In the genomic region with DNA sequence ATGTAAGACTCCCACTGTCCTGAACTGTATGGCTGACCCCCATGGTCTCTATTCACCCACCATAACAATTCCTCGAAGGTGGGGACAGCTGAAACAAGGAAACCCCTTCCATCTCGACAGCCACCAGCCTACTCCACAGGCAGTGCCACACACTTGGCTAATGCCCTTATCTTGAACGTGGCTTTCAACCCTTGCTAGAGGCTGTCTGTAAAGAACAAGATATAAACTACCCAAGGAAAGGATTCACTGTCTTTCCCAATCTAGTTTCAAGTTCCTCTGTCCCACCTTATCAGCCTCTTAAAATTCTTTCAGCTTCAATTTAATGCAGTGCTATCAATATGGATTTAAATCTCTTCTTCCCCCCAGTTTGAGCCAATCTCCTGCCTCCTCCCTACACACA, we compare ENCODE assay signal across 9 mouse cellular contexts. TPM values are rescaled to one million over a fixed set of nuclear protein-coding genes. Genes with fewer than 3 reads are reported as not detected.
A peak's percentile ranks its signal among the peaks of the same experiment; 100 is the strongest.
DNase-seq lines count a peak whose midpoint lies in the region; ATAC-seq and TF ChIP-seq lines count a peak whose summit lies in the region.
"Had no signal": no experiment of that assay in that cellular context is flagged by ENCODE, and none has a peak within 500 bp of the region (broad histone marks: within the 10 kb centered on the region; RNA-seq: fewer than 3 reads in every experiment).

No protein-coding gene starts in this region.

- peak overlapping the region; percentile 74 for H3K9ac ChIP-seq in heart, embryonic 15.5 days
- H3K9ac ChIP-seq in hindbrain, embryonic 16.5 days (ENCODE audit: low read depth, low read length), result peak overlapping the region; percentile 65
- peak overlapping the region; percentile 39; the same call in 1 of the 2 replicates for H3K9ac ChIP-seq in midbrain, embryonic 15.5 days

- peak overlapping the region; percentile 74 for H3K27ac ChIP-seq in heart, embryonic 15.5 days
- no peak overlapping the region for H3K27ac ChIP-seq in cortical plate, adult 2 months (ENCODE audit: insufficient read depth, low read length)
- no peak overlapping the region for H3K27ac ChIP-seq in hindbrain, embryonic 16.5 days (ENCODE audit: low read depth, low read length)
- peak overlapping the region; percentile 68; the same call in 1 of the 2 replicates for H3K27ac ChIP-seq in midbrain, embryonic 15.5 days

- H3K4me2 ChIP-seq in heart, embryonic 15.5 days, result peak overlapping the region; percentile 89
- H3K4me2 ChIP-seq in hindbrain, embryonic 16.5 days (ENCODE audit: low read length), result peak overlapping the region; percentile 98
- peak overlapping the region; percentile 81 for H3K4me2 ChIP-seq in midbrain, embryonic 15.5 days

- 16% methylated on average over 3 of the region's 3 CpGs for WGBS in heart, embryonic 15.5 days
- 43% methylated on average over 3 of the region's 3 CpGs for WGBS in hindbrain, embryonic 16.5 days
- WGBS in midbrain, embryonic 15.5 days, result 44% methylated on average over 3 of the region's 3 CpGs

- peaks cover under 1% of the 10 kb centered on the region; the same call in 1 of the 2 replicates for H3K36me3 ChIP-seq in heart, embryonic 15.5 days
- peaks cover 3% of the 10 kb centered on the region for H3K36me3 ChIP-seq in hindbrain, embryonic 16.5 days (ENCODE audit: control insufficient read depth, insufficient read depth, low read length)
- peaks cover 4% of the 10 kb centered on the region; the same call in 1 of the 2 replicates for H3K36me3 ChIP-seq in midbrain, embryonic 15.5 days (replicated peaks)

- TF ChIP-seq CTCF in cortical plate, adult 2 months (IDR thresholded peaks at IDR 0.05; ENCODE audit: extremely low read depth, insufficient read depth, low read length), result no peak

- no peaks in the 10 kb centered on the region for H3K27me3 ChIP-seq in heart, embryonic 15.5 days
- H3K27me3 ChIP-seq in hindbrain, embryonic 16.5 days (replicated peaks; ENCODE audit: control insufficient read depth, insufficient read depth, low read length), result no peaks in the 10 kb centered on the region
- no peaks in the 10 kb centered on the region for H3K27me3 ChIP-seq in midbrain, embryonic 15.5 days (replicated peaks)

- no peak for TF ChIP-seq POLR2A in cortical plate, adult 2 months (IDR thresholded peaks at IDR 0.05; ENCODE audit: extremely low read depth, insufficient read depth, low read length)

- H3K4me1 ChIP-seq in heart, embryonic 15.5 days (replicated peaks), result peaks cover 38% of the 10 kb centered on the region
- peaks cover 8% of the 10 kb centered on the region for H3K4me1 ChIP-seq in cortical plate, adult 2 months (ENCODE audit: control insufficient read depth, insufficient read depth, low read length)
- H3K4me1 ChIP-seq in hindbrain, embryonic 16.5 days (ENCODE audit: control insufficient read depth, insufficient read depth, low read depth, low read length), result peaks cover 14% of the 10 kb centered on the region
- H3K4me1 ChIP-seq in midbrain, embryonic 15.5 days, result peaks cover 29% of the 10 kb centered on the region

- no peaks in the 10 kb centered on the region for H3K9me3 ChIP-seq in heart, embryonic 15.5 days (replicated peaks)
- no peaks in the 10 kb centered on the region for H3K9me3 ChIP-seq in hindbrain, embryonic 16.5 days (ENCODE audit: control insufficient read depth, low read length)
- no peaks in the 10 kb centered on the region for H3K9me3 ChIP-seq in midbrain, embryonic 15.5 days

- no peak for DNase-seq in heart, adult 18-20 months
- DNase-seq in embryo, embryonic 10.5 days (ENCODE audit: low spot score), result no peak
- no peak for DNase-seq in right cerebral cortex, postnatal 4 days
- no peak for DNase-seq in layer of hippocampus, adult 11-12 months (ENCODE audit: low spot score)

- ATAC-seq in heart, embryonic 15.5 days (replicated peaks; ENCODE audit: insufficient number of reproducible peaks, insufficient read depth, low FRiP score, low read depth), result no peak
- no peak for ATAC-seq in hindbrain, embryonic 16.5 days
- no peak for ATAC-seq in midbrain, embryonic 15.5 days (replicated peaks)

- peak overlapping the region; percentile 86 for H3K4me3 ChIP-seq in heart, embryonic 15.5 days
- peak overlapping the region; percentile 41 for H3K4me3 ChIP-seq in cortical plate, adult 2 months (ENCODE audit: insufficient read depth, low read length)
- H3K4me3 ChIP-seq in hindbrain, embryonic 16.5 days (ENCODE audit: low read length), result peak overlapping the region; percentile 69
- H3K4me3 ChIP-seq in midbrain, embryonic 15.5 days, result peak overlapping the region; percentile 50

RNA-seq across cellular contexts. Expression of a gene that starts 0.6 kb away (rescaled TPM):
- polyA plus RNA-seq in heart, embryonic 15.5 days (2015; fragmentation: Nextera tagmentation; extraction: Ambion mirVana), result 198 and 242 TPM in 2 replicates
- 10 to 100 TPM; 82.0 to 98.0 TPM for total RNA-seq in heart, adult 18-20 months (2021)
- 64.6 and 67.2 TPM in 2 replicates for polyA plus RNA-seq in cortical plate, adult 2 months (2012; rRNA removed)
- polyA plus RNA-seq in hindbrain, embryonic 16.5 days (2015; fragmentation: Nextera tagmentation; extraction: Ambion mirVana), result 95.4 and 100 TPM in 2 replicates
- polyA plus RNA-seq in midbrain, embryonic 15.5 days (2015; fragmentation: Nextera tagmentation; extraction: Ambion mirVana), result 75.2 and 82.0 TPM in 2 replicates

RNA-seq across cellular contexts. Expression of a gene that starts 17.9 kb away (rescaled TPM):
- polyA plus RNA-seq in heart, embryonic 15.5 days (2015; fragmentation: Nextera tagmentation; extraction: Ambion mirVana), result 2.7 and 5.7 TPM in 2 replicates
- total RNA-seq in heart, adult 18-20 months (2021), result 1 to 10 TPM; 3.4 to 4.8 TPM
- 77.9 and 78.3 TPM in 2 replicates for polyA plus RNA-seq in cortical plate, adult 2 months (2012; rRNA removed)
- 17.8 and 17.9 TPM in 2 replicates for polyA plus RNA-seq in hindbrain, embryonic 16.5 days (2015; fragmentation: Nextera tagmentation; extraction: Ambion mirVana)
- 28.7 and 36.4 TPM in 2 replicates for polyA plus RNA-seq in midbrain, embryonic 15.5 days (2015; fragmentation: Nextera tagmentation; extraction: Ambion mirVana)
- total RNA-seq: monocyte, adult 5-6 weeks had no signal

RNA-seq across cellular contexts. Expression of a gene that starts 21.8 kb away (rescaled TPM):
- polyA plus RNA-seq in heart, embryonic 15.5 days (2015; fragmentation: Nextera tagmentation; extraction: Ambion mirVana), result 293 and 321 TPM in 2 replicates
- total RNA-seq in heart, adult 18-20 months (2021), result 100 to 1,000 TPM; 187 to 194 TPM
- polyA plus RNA-seq in cortical plate, adult 2 months (2012; rRNA removed), result 85.9 and 88.4 TPM in 2 replicates
- polyA plus RNA-seq in hindbrain, embryonic 16.5 days (2015; fragmentation: Nextera tagmentation; extraction: Ambion mirVana), result 182 and 187 TPM in 2 replicates
- 146 and 168 TPM in 2 replicates for polyA plus RNA-seq in midbrain, embryonic 15.5 days (2015; fragmentation: Nextera tagmentation; extraction: Ambion mirVana)

RNA-seq across cellular contexts. Expression of a gene that starts 36.3 kb away (rescaled TPM):
- 0.64 and 2.5 TPM in 2 replicates for polyA plus RNA-seq in heart, embryonic 15.5 days (2015; fragmentation: Nextera tagmentation; extraction: Ambion mirVana)
- total RNA-seq in heart, adult 18-20 months (2021), result under 1 TPM in 1 of 2 experiments, not detected in 1; 0.64 TPM
- polyA plus RNA-seq in cortical plate, adult 2 months (2012; rRNA removed), result 511 and 558 TPM in 2 replicates
- polyA plus RNA-seq in hindbrain, embryonic 16.5 days (2015; fragmentation: Nextera tagmentation; extraction: Ambion mirVana), result 127 and 136 TPM in 2 replicates
- polyA plus RNA-seq in midbrain, embryonic 15.5 days (2015; fragmentation: Nextera tagmentation; extraction: Ambion mirVana), result 160 and 165 TPM in 2 replicates
- total RNA-seq: monocyte, adult 5-6 weeks had no signal

RNA-seq across cellular contexts. Expression of a gene that starts 40.4 kb away (rescaled TPM):
- 8.7 TPM in 2 replicates for polyA plus RNA-seq in heart, embryonic 15.5 days (2015; fragmentation: Nextera tagmentation; extraction: Ambion mirVana)
- total RNA-seq in heart, adult 18-20 months (2021), result 1 to 10 TPM; 4.1 to 4.4 TPM
- polyA plus RNA-seq in cortical plate, adult 2 months (2012; rRNA removed), result 4.1 and 4.9 TPM in 2 replicates
- 9.4 and 13.1 TPM in 2 replicates for polyA plus RNA-seq in hindbrain, embryonic 16.5 days (2015; fragmentation: Nextera tagmentation; extraction: Ambion mirVana)
- 9.0 TPM in 2 replicates for polyA plus RNA-seq in midbrain, embryonic 15.5 days (2015; fragmentation: Nextera tagmentation; extraction: Ambion mirVana)

Comparison
In these comparisons a context has a peak if more than half of its experiments do, and no peak if none do; other contexts are left out.
1. H3K27ac ChIP-seq: peak in heart, embryonic 15.5 days (single experiment) and midbrain, embryonic 15.5 days (single experiment); none in cortical plate, adult 2 months (single experiment) and hindbrain, embryonic 16.5 days (single experiment).
2. Peak in every context shown above with its lines, with median percentiles within 50 percentile points of each other: H3K4me2 ChIP-seq, H3K4me3 ChIP-seq and H3K9ac ChIP-seq.